Mouse (Mus musculus) cerebellum, postnatal 10 days (tissue): ENCODE results near the gene Lemd2.

ENCODE experiments used
- DNase-seq, 2 experiments: peaks; one replicate each; pipeline ENCODE4 v3.0.0; 2021; ENCODE audit warnings: mixed read lengths in 2 of 2

Gene Lemd2

GRCm38 (mm10) chr17:27227258-27227657, 23.0 kb upstream of the Lemd2 start:
- DNase-seq: no peak

DNA sequence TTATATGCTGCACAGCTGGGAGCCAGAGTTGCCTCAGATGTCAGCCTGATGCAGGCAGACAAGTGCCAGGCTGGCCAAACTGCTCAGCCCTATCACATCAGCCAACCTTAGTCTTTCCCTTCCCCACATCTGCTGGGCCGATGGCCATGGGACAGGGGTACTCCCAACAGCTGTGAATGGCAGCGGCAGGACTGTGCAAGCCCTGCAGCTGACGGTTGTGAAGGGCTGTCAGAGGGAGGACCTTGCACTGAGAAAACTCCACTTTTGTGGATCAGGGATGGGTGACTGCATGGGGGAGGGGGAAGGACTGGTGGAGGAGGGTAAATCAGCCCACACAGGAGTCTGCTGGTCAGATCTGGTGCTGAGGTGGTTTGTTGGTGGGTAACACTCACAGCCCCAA, 22.4 kb upstream of the Lemd2 start:
- DNase-seq: no peak

- peak in 1 of 2 experiments; percentile 75 for DNase-seq
These were observed 21.5 kb upstream of the Lemd2 start for GRCm38 (mm10) chr17:27225801-27226200.

- DNase-seq: no peak
These were observed 19.6 kb upstream of the Lemd2 start for GRCm38 (mm10) chr17:27223821-27224220.

- no peak for DNase-seq
These were observed 17.3 kb upstream of the Lemd2 start for GRCm38 (mm10) chr17:27221562-27221961.

DNA sequence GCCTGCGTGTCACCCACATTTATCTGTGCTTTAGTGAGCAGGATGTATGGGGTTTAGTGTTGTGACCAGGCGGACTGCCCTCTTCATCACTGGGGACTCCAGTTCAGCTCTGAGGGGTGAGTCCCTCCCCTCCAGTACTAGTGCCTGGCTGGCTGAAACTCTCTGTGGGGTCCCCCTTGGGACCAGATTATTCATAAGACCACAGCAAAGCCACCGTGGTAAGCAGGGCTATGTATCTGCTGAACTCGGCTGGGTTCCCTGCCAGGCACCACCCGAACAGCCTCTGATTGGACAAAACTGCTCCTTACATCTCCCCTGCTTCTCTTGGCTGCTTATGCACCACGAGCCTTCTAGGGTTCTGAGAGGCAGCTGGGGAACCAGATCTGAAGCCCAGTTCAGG, 14.6 kb upstream of the Lemd2 start:
- DNase-seq: no peak

GRCm38 (mm10) chr17:27218364-27218763, 14.1 kb upstream of the Lemd2 start:
- DNase-seq: peak in 1 of 2 experiments; percentile 51

DNA sequence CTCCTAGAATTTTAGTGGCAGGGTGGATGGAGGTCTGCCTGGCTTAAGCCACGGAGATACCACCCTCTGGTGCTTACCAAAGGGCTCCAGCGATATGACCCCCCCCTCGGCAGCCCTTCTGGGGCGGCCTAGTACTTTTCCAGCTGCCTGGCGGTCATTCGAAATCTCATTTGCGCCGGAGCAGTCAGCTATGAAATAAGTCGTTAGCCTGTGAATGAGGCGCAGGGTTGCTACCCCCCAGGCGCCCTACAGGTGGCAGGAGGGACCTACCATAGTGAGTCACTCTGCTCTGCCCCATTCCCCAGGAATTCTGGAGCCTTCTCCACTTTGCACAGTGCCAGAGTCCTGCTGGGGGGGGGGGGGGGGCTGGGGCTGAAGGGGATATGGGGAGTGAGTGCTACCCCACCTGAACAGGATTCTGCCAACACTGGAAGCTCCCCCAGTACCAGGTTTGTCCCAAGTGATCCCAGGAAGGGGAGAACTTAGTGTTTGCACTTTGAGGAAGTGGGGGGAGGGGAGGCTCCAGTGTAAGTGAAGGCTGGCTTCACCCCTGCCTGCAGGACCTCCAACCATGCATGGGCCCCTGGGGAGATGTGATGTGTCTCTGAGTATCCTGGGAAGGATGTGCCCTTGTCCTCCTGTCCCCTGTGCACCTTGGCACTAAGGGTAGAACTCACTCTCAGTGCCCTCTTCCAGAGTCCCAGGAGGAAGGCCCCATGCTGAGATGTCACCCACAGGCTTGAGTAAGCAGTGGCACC, 8.7 kb upstream of the Lemd2 start:
- DNase-seq: peak; percentile 76 to 84

DNA sequence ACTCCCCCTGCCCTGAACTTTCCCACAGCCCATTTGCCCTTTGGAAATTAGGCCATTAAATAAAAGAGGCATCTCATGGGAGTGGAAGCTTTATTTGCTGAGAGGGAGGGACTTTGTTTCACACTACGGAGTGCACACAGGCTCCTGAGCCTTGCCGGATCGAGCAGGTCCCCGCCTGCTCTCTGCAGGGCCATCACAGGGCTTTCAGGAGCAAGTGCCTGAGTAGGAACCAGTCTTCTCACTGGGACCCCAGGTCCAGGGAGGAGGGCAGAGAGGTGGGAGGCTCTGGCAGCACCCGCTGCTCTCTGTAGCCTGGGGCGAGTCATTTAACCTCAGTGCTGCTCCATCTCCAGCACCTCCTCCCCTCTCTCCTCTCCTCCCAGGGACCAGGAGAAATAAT, 7.7 kb upstream of the Lemd2 start:
- DNase-seq: no peak

GRCm38 (mm10) chr17:27207113-27207707, 2.9 kb upstream of the Lemd2 start:
- DNase-seq: no peak

DNA sequence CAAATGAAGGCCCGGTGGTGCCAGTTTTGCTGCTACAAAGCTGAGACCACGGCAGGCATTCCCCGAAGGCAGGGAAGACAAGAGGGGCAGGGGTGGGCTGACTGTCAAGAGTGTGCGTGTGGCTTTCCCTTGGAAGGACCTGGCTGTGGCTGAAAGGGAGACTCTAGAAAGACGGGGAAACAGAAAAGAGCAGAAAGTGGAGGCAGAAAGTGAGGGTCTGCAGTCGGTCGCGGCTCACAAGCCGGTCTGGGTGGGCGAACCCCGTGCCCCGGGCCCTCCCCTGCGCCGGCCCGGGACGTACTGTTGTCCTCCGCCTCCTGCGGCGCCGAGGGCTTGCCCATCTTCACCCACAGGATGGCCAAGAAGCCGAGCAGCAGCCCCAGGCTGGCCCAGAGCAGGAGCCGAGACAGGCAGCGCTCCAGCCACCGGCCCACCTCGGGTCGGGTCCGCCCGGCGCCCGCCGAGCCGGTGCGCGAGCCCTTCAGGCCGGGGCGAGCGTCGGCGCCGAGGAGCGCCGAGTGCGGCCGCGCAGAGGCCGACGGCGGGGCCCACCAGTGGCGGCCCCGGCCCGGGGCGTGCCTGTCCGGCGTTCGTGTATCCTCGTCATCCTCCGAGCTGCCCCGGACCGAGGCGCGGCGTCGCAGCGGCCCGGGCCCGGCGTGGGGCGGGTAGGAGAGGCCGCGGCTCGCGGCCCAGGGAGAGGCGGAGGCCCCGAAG, 753 bp downstream of the Lemd2 start:
- DNase-seq: peak; percentile 68 to 75

DNA sequence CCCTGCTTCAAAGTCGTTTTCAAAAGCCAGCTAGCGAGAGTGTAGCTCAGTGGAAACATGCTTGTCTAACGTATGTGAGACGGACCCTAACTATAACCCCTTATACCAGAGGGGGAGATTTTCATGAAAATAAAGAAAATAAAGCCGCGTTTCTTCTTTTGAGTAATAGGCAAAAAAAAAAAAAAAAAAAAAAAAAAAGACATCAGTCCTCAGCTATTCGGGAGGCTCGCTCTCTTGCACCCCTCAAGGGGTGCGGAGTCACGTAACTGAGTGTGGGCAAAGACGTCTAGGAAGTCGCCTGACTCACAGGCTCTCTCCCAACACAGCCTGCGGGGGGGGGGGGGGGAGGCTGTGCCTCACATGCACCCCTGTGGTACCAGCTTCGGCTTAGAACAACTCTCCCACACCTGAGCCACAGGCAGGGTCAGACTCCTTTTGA, 1.3 kb downstream of the Lemd2 start:
- no peak for DNase-seq

- DNase-seq: no peak
These were observed 2.3 kb downstream of the Lemd2 start for GRCm38 (mm10) chr17:27201981-27202380.

GRCm38 (mm10) chr17:27200801-27201200, 3.5 kb downstream of the Lemd2 start:
- no peak for DNase-seq

DNA sequence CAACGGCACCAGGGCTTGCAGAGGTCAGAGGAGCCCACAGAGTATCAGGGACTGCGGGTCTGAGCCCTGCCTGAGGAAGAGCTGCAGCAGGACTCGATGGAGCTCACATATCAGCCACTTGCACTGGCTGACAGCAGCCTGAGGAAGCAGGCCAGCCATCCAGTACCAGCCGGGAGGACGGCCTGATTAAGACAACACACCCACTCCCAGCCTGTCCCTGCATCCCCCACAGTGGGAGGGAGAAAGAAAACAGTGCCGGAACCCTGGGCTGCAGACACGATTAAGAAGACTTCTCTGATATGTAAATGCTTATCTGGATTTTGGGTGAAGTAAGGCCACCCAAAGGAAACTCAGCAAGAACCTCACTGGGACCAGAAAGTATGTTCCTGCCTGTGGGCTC, 4.4 kb downstream of the Lemd2 start:
- no peak for DNase-seq

DNA sequence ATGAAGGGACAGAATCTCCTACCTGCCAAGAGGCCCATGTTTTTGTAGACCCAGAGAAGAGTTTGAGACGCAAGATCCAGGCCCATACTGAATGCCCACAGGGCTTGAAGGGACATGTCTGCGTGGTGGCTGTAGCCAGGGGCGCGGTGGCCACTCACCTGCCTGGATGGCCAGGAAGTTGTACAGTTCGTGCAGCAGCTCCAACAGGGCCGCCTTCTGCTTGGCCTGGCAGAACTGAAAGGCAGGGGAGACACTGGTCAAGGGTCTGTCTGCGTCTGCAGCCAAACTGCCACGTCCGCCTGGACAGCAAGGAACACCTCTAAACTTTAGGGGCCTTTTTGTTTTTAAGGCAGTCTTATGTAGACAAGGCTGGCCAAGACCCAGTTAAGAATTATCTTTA, 5.1 kb downstream of the Lemd2 start:
- DNase-seq: peak in 1 of 2 experiments; percentile 58

- DNase-seq: no peak
These were observed 8.1 kb downstream of the Lemd2 start for GRCm38 (mm10) chr17:27196206-27196605.

- DNase-seq: no peak
These were observed 9.7 kb downstream of the Lemd2 start for GRCm38 (mm10) chr17:27194258-27195185.

- peak; percentile 51 to 56 for DNase-seq
These were observed 12.5 kb downstream of the Lemd2 start for GRCm38 (mm10) chr17:27191804-27192203.

DNA sequence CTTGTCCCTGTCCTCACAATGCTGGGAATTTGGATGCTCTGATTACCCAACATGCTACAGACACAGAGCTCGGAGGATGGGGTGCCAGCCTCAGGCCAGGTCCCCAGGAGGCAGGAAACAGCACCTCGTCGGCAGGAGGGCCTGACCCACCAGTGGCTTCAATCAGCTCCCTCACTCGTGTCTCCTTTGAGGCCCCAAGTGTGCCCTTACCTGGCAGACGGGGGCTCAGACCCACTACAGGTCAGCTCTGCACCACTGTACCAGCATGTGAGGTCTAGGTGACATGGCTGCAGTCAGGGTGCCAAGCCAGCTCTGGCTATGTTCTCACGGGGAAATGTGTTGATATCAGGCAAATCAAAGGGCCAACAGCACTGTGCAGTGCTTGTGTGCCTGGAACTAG, 13.1 kb downstream of the Lemd2 start:
- DNase-seq: no peak

- DNase-seq: peak; percentile 89 to 92
These were observed 14.5 kb downstream of the Lemd2 start for GRCm38 (mm10) chr17:27189640-27190216.

DNA sequence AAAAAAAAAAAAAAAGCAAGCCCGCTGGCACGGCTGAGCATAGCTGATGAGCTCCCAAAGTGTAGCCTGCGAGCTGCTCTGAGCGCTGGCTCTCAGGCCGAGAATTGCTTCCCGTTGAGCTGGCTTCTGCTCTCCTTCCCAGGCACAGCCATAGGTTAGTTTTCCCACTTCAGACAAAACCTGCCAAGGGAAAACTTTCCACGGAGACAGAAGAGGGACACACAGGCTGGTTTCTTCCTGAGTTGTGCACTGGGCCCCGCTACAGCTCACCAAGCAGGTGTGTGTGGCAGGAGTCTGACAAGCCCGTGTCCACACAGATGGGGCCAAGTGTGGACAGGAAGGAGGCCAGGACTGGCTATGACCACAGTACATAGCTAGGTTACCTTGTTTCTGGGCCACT, 15.4 kb downstream of the Lemd2 start:
- peak; percentile 53 to 56 for DNase-seq
